Mouse (Mus musculus): ENCODE data around the gene Manba.
"Not testable (repeated sequence)": the region's sequence is repeated elsewhere in the genome, so short reads cannot be mapped to it uniquely, and the experiment has no call there.

Manba gene

DNA sequence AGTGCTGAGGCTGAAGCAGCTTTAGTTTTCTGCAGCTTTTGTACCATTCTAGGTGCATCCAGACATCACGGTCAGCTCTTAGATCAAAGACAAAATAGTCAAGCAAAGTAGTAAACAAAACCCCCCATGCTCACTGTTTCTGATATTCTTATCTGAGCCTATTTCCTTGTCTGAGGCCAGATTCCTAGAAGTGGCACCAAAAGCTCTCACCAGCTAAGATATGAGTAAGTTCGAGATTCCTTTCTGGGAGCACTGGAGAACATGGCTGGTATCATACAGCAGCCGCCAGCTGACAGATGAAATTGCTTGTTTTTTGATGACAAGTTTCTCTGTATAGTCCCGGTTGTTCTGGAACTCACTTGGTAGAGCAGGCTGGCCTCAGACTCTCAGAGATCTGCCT, 2.4 kb downstream of the Manba start:
- no peak for DNase-seq (ENCODE audit: low read depth)

GRCm38 (mm10) chr3:135489865-135490520, 4.6 kb downstream of the Manba start:
- DNase-seq (ENCODE audit: low read depth), result no peak

- DNase-seq (ENCODE audit: low read depth), result no peak
These were observed 5.7 kb downstream of the Manba start for GRCm38 (mm10) chr3:135491102-135491501.

- not testable (repeated sequence) for DNase-seq (ENCODE audit: low read depth)
These were observed 7.9 kb downstream of the Manba start for GRCm38 (mm10) chr3:135493320-135493719.

DNA sequence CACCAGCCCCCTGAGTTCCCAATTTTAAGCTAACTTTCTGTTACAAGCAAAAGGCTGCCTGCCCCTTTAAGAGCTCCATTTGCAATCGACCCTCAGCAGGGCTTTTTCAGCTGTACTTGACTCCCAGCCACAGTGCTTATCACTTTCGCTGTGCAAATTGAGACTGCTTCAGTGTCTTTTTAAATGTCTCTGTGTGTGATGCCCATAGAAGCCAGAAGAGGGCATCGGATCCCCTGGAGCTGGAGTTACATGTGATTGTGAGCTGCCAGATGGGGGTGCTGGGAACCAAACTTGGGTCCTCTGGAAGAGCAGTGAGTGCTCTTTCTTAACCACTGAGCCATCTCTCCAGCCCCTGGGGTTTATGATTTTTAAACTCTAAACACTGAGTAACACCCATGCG, 12.5 kb downstream of the Manba start:
- DNase-seq (ENCODE audit: low read depth), result not testable (repeated sequence)

GRCm38 (mm10) chr3:135498891-135499290, 13.5 kb downstream of the Manba start:
- peak; percentile 25 for DNase-seq (ENCODE audit: low read depth)

DNA sequence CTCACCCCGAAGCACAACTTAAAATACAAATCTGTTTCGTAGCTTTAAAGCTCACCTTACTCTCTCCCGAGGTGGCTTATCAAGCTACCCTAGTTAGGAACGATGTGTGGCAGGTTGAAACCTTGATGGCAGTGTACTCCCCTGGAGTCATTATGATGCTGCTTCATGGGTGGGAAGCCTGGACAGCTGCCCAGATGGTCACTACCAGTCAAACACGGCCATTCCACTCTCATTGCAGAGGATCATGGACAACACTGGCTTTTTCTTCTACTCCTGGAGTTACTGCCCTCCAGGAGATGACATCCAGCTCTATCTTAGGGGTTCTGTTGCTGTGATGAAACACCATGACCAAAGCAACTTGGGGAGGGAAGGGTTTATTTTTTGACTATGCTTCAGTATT, 17.7 kb downstream of the Manba start:
- DNase-seq (ENCODE audit: low read depth), result no peak

DNA sequence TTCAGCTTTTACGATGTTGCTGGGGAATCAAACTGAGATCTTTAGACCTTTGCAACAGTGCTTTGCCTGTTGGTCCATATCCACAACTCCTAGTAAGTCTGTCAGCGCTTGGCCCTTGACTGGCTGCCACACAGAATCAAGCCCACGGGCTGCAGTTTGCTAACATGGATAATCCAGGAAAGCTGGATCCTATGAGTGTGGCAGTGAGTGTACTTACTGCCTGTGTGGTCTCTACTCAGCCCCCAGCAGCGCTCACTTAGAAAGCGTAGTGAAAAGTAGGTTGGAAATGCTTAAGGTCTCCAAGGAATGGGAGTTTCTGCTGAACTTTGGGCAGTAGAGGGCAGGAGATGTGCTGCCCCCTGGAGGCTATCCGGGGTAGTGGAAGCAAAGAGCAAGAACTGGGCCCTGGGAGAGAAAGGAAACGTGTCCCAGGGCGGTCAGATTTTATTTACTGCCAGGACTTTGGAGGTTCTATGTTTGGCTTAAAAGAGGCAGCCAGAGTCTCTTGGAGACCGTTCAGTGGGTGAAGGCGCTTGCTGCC, 20.0 kb downstream of the Manba start:
- peak; percentile 68 for DNase-seq (ENCODE audit: low read depth)

DNA sequence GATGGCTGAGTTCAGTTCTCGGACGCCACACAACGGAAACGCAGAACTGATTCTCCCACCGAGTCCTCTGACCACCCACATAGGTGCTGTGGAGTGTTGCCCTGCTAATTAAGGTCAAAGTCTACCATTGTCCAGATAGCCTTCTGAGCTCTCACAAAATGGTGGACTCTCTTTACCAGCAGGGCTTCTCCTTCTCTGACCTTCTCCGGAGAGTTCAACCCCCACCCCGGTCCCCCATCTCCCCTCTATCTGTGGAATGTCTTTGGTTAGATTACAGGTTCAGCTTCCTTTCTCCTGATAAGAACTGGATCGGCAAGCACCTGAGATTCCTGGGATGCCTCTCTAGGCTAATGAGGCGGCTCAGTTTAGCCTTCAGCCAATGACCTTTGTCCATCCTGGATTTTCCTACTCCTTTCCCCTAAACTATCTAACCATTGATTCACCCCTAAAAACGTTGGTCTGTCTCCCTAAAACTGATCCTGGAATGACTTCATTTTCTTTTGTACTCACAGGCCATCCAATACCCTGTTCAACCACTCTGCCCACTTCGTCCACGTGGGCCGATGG, 20.6 kb downstream of the Manba start:
- no peak for DNase-seq (ENCODE audit: low read depth)

- DNase-seq (ENCODE audit: low read depth), result no peak
These were observed 22.1 kb downstream of the Manba start for GRCm38 (mm10) chr3:135507506-135507905.

GRCm38 (mm10) chr3:135508191-135508590, 22.8 kb downstream of the Manba start:
- no peak for DNase-seq (ENCODE audit: low read depth)

DNA sequence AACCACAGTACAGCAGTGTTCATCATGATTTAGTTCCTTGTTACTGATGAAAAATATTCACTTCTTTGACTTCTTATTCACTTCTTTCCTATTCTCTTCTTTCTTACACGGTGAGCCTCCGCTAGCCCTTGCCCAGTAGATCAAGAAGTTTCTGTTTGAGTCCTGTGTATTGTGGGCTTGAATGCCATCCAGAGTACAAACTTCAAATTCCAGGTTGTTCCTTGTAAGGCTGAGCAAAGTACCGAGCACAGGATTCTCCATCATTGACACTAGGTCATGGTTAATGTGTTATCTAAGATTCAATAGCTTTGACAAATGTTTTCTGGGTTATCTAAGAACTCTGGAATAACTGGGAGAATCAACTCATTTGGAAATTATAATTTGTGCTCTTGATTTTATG, 25.0 kb downstream of the Manba start:
- DNase-seq (ENCODE audit: low read depth), result no peak

DNA sequence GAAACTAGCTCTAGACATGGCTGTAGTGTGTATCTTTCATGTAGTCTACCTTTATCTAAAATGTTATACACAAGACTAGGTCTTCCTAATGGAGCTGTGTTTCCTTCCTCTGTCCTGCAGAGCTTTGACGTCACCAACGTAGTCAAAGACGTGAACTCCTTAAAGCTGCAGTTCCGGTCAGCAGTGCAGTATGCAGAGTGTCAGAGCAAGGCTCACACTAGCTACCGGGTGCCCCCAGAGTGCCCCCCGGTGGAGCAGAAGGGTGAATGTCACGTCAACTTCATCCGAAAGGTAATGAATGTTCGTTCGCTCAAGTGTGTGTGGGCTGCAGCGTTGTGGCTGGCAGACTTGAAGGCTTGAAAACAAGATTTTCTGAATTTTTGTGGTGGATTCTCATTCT, 26.3 kb downstream of the Manba start:
- peak; percentile 33 for DNase-seq (ENCODE audit: low read depth)

DNA sequence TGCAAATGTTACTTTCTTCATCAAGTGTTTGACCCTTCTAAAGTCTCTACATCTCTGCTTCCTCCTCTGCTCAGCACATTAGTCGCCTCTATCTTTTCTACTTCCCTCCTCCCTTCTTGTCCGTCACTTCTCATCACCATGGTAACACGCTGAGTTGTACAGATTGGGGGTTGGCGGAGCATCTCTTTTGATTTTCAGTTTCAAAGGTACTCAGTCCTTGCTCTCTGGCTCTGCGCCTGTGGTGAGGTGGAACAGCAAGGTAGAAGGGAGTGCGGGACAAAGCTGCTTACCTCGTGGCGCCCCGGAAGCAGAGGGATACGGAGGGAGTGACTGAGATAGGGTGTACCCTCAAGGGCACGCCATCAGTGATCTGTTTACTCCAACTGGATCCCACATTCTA, 27.9 kb downstream of the Manba start:
- no peak for DNase-seq (ENCODE audit: low read depth)

- no peak for DNase-seq (ENCODE audit: low read depth)
These were observed 28.5 kb downstream of the Manba start for GRCm38 (mm10) chr3:135513800-135514425.

DNA sequence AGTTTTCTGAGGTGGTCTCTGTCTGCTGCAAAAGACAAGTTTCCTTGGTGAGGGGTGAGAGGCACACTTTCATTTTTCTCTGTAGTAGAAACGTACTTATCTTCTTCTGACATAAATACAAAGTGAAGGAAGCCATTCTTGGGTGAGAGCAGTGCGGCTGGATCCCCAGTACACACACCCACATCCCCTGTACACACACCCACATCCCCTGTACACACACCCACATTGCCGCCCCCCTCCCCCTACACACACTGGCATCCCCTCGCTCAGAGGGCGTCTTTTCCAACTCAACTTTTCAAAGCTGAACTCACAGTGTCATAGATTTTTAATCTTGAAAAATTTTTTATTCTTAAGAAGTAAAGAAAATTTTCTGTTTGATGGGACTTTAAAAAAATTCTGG, 29.8 kb downstream of the Manba start:
- no peak for DNase-seq (ENCODE audit: low read depth)

GRCm38 (mm10) chr3:135516891-135517290, 31.5 kb downstream of the Manba start:
- DNase-seq (ENCODE audit: low read depth), result no peak

GRCm38 (mm10) chr3:135518882-135519281, 33.5 kb downstream of the Manba start:
- peak; percentile 17 for DNase-seq (ENCODE audit: low read depth)

- DNase-seq (ENCODE audit: low read depth), result peak; percentile 80
These were observed 34.2 kb downstream of the Manba start for GRCm38 (mm10) chr3:135519584-135519983.

- DNase-seq (ENCODE audit: low read depth), result peak; percentile 83
These were observed 36.6 kb downstream of the Manba start for GRCm38 (mm10) chr3:135521963-135522362.

DNA sequence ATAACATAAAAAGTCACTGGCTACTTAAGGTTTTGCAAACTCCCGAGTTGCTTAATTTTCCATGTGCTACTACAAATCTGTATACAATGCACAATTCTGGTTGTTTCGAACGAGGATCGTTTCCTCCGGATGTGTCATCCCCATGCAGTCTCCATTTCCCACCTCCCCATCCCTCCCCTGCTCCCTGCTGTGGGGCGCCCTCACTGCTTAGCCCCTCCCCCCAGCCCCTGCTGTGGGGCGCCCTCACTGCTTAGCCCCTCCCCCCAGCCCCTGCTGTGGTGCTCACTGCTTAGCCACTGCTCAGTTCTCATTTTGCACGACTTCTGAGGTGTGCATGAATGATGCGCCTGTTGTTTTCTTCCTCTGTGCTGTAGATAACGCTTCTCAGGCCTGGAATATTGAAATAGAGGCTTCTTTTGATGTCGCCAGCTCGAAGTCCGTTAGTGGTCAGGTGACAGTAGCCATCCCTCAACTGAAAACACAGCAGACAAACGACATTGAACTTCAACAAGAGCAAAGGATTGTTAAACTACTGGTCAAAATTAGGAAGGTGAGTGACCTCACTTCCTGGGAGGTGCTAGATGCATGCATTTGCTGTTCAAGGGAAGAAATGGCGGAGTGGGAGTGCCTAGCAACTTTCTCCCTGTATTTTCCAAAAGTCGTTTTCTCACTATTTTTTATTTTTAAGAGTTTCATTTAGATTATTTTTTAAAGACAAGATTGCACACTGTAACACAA, 37.4 kb downstream of the Manba start:
- DNase-seq (ENCODE audit: low read depth), result peak; percentile 17

DNA sequence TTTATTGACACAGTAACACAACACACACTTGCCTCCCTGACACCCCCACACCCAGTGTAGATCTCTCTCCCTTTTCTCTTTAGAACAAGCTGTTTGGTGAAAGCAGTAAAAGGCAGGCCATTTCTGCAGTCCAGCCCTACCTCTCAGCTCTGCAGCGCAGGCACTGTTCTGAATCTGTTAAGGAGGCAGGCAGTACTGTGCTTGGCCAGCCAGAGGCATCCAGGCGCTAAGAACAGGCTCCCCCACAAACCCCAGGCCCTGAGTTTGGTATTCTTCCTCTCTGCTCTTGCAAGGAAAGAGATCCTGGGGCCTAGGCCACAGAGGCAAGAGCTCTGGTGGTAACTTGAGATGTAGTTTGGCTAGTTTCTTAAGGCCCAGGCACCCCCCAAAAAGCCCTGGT, 39.5 kb downstream of the Manba start:
- DNase-seq (ENCODE audit: low read depth), result not testable (repeated sequence)

DNA sequence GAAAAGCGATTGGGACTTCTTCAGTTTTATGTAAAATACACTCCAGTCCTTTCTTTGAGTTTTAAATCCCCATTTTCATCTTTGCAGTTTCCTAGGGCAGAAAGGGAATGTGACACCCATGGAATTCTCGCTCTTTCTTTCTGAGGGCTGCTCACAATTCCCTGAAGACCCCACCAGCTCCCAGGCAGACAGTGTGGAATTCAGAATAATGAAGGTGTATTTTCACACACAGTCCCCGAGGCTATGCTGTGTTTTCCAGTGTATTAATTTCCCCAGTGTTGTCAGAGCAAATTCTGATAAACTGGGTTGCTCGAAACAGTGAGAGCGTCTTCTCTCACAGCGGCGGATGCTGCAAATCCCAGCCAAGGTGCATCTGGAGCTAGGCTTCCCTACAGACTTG, 44.3 kb downstream of the Manba start:
- no peak for DNase-seq (ENCODE audit: low read depth)

Data from NIH3T3 (cell line).